In the genomic region with DNA sequence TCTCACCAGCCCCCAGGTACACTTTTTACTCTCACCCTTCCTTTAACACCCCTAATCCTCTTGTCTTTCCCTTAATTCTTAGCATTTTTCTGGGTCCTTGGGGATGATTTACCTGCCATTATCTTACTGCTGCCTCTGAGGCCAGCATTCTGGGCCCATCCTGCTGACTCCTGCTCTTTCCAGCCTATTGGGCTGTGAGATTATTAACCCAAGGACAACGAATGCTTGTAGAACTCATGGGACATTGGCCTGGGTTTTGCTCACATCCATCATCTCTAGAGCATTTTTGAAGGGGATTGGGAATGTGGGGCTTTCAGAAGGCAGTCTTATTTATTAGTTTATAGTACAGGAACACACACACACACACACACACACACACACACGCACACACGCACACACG, we compare ENCODE assay signal across 17 mouse cellular contexts.
"Had no signal": no experiment of that assay in that cellular context is flagged by ENCODE, and none has a peak within 500 bp of the region (broad histone marks: within the 10 kb centered on the region; RNA-seq: fewer than 3 reads in every experiment).

No protein-coding gene starts in this region.

- ATAC-seq: hindbrain, embryonic 16.5 days; inflammation-experienced regulatory T-cells, adult 6 months; liver, postnatal 0 days; midbrain, embryonic 15.5 days had no signal

- H3K9ac ChIP-seq: limb, embryonic 12.5 days; liver, embryonic 13.5 days; liver, postnatal 0 days; lung, embryonic 15.5 days; midbrain, embryonic 15.5 days; neural tube, embryonic 12.5 days; stomach, embryonic 15.5 days had no signal

- DNase-seq: liver; liver, embryonic 13.5 days; liver, postnatal 0 days; lung, postnatal 14 days; right cerebral cortex, postnatal 14 days; thymus, adult 2 months; thymus, postnatal 25 days had no signal

- H3K9me3 ChIP-seq: limb, embryonic 12.5 days; liver, embryonic 13.5 days; lung, embryonic 15.5 days; megakaryocyte, embryonic 14.5 days; midbrain, embryonic 15.5 days; neural tube, embryonic 12.5 days; stomach, embryonic 15.5 days had no signal

- H3K4me3 ChIP-seq: limb, embryonic 12.5 days; liver, embryonic 13.5 days; lung, embryonic 15.5 days; megakaryocyte, embryonic 14.5 days; midbrain, embryonic 15.5 days; neural tube, embryonic 12.5 days; stomach, embryonic 15.5 days had no signal

- H3K4me2 ChIP-seq: limb, embryonic 12.5 days; liver, embryonic 13.5 days; lung, embryonic 15.5 days; midbrain, embryonic 11.5 days; midbrain, embryonic 15.5 days; neural tube, embryonic 12.5 days; stomach, embryonic 15.5 days had no signal

- H3K27ac ChIP-seq: limb, embryonic 12.5 days; liver, embryonic 13.5 days; lung, embryonic 15.5 days; macrophage; midbrain, embryonic 15.5 days; neural tube, embryonic 12.5 days; stomach, embryonic 15.5 days had no signal

- H3K36me3 ChIP-seq: limb, embryonic 12.5 days; liver, embryonic 13.5 days; lung, embryonic 15.5 days; midbrain, embryonic 15.5 days; neural tube, embryonic 12.5 days; stomach, embryonic 15.5 days had no signal

- H3K4me1 ChIP-seq: limb, embryonic 12.5 days; midbrain, embryonic 15.5 days; neural tube, embryonic 12.5 days; stomach, embryonic 15.5 days had no signal

- H3K27me3 ChIP-seq: limb, embryonic 12.5 days; liver, embryonic 13.5 days; lung, embryonic 15.5 days; megakaryocyte, embryonic 14.5 days; midbrain, embryonic 15.5 days; neural tube, embryonic 12.5 days; stomach, embryonic 15.5 days had no signal
